Mouse (Mus musculus) neural tube, embryonic 14.5 days (tissue): ENCODE results near the gene Lrmp. TPM values are rescaled to one million over a fixed set of nuclear protein-coding genes. Genes with fewer than 3 reads are reported as not detected.

ENCODE experiments used
- ATAC-seq: fragments of 200-750 bp; cut with Nextera tagmentation; 2 replicates; pipeline ENCODE4 v1.8.0; 2017; ENCODE audit warnings: low read depth, mild to moderate bottlenecking, moderate TSS enrichment, moderate library complexity
- H3K27ac ChIP-seq: fragments of 300-500 bp; sonication (generic); 2 replicates; pipeline ENCODE4 v1.5.1; 2014; ENCODE audit warnings: low read depth, mild to moderate bottlenecking, control low read depth, low read length, moderate library complexity, mixed read lengths
- H3K27me3 ChIP-seq: fragments of 300-500 bp; sonication (generic); 2 replicates; pipeline ENCODE4 v1.6.1; 2014; ENCODE audit warnings: low read length; ENCODE audit not compliant: control insufficient read depth, insufficient read depth
- H3K36me3 ChIP-seq: fragments of 300-500 bp; sonication (generic); 2 replicates; pipeline ENCODE4 v1.6.1; 2014; ENCODE audit warnings: low read length, mixed read lengths; ENCODE audit not compliant: control insufficient read depth, insufficient read depth
- H3K4me1 ChIP-seq: fragments of 300-500 bp; sonication (generic); 2 replicates; pipeline ENCODE4 v1.6.1; 2014; ENCODE audit warnings: low read length; ENCODE audit not compliant: control insufficient read depth, insufficient read depth
- H3K4me2 ChIP-seq: fragments of 300-500 bp; sonication (generic); 2 replicates; pipeline ENCODE4 v1.6.1; 2014; ENCODE audit warnings: mild to moderate bottlenecking, low read depth, low read length, control low read depth
- H3K4me3 ChIP-seq: fragments of 300-500 bp; sonication (generic); 2 replicates; pipeline ENCODE4 v1.5.1; 2014; ENCODE audit warnings: low read depth, low read length, control low read depth, mixed read lengths
- H3K9ac ChIP-seq: fragments of 300-500 bp; sonication (generic); replicated peaks from 2 replicates; pipeline ENCODE4 v1.6.1; 2014; ENCODE audit warnings: low read depth, mild to moderate bottlenecking, control low read depth, low read length, mixed read lengths
- H3K9me3 ChIP-seq: fragments of 300-500 bp; sonication (generic); 2 replicates; pipeline ENCODE4 v1.6.1; 2016; ENCODE audit warnings: low read length; ENCODE audit not compliant: control insufficient read depth
- WGBS: fragments of 180-500 bp; shearing (Covaris S2); extraction: QIAGEN DNeasy Blood & Tissue Kit; methylation state at CpG from one replicate; pipeline ENCODE4 v1.1.7; 2014; 5-methylcytosine and 5-hydroxymethylcytosine counted together
- polyA plus RNA-seq: library from polyadenylated mRNA; unstranded; fragments of >200 nt; fragmentation: Nextera tagmentation; extraction: Ambion mirVana; gene quantifications from 2 replicates; pipeline ENCODE4 v1.2.1, GENCODE M21; 2014

The Lrmp gene
- polyA plus RNA-seq, 1 experiment from 2014 or later: 0.37 TPM

GRCm38 (mm10) chr6:145224246-145224645, 108.8 kb downstream of the Lrmp start:
- Histone ChIP-seq H3K36me3 (peaks cover 12% of the 10 kb centered on the region), H3K27me3 (no peaks in the 10 kb centered on the region), H3K4me2 (no peak overlapping the region), H3K9me3 (no peaks in the 10 kb centered on the region), H3K27ac (no peak overlapping the region), H3K4me3 (no peak overlapping the region), H3K9ac (no peak overlapping the region), H3K4me1 (no peaks in the 10 kb centered on the region)
- no peak for ATAC-seq
- 95% methylated on average over 6 of the region's 6 CpGs for WGBS

Other genes with a start within 250 kb of the Lrmp start
- gene Bcat1, start 39.5 kb upstream of the Lrmp start, polyA plus RNA-seq: 111 and 119 TPM in 2 replicates
- gene Casc1, start 95.4 kb downstream of the Lrmp start, polyA plus RNA-seq: 0.93 and 1.4 TPM in 2 replicates
- 26.3 and 29.6 TPM in 2 replicates for gene Etfrf1, start 95.5 kb downstream of the Lrmp start, polyA plus RNA-seq
- gene Kras, start 134.6 kb downstream of the Lrmp start, polyA plus RNA-seq: 96.9 and 113 TPM in 2 replicates